Mouse (Mus musculus) thymus, postnatal 25 days (tissue): ENCODE results near the gene Gse1.

ENCODE experiments used
- DNase-seq: peaks from one replicate; pipeline ENCODE4 v3.0.0; 2022

The Gse1 gene

GRCm38 (mm10) chr8:120544155-120544554 lies 315.9 kb downstream of the Gse1 start:
- peak; percentile 60 for DNase-seq

GRCm38 (mm10) chr8:120547562-120547961 lies 319.3 kb downstream of the Gse1 start:
- no peak for DNase-seq

- no peak for DNase-seq
Measured at GRCm38 (mm10) chr8:120548313-120548761, 320.1 kb downstream of the Gse1 start.

- DNase-seq: no peak
Measured at GRCm38 (mm10) chr8:120549321-120549921, 321.2 kb downstream of the Gse1 start.

- DNase-seq: no peak
Measured at GRCm38 (mm10) chr8:120549922-120550321, 321.7 kb downstream of the Gse1 start.

- DNase-seq: no peak
Measured at GRCm38 (mm10) chr8:120550430-120550829, 322.2 kb downstream of the Gse1 start.

- no peak for DNase-seq
Measured at GRCm38 (mm10) chr8:120550937-120551676, 322.9 kb downstream of the Gse1 start.

- DNase-seq: no peak
Measured at GRCm38 (mm10) chr8:120551677-120551980, 323.4 kb downstream of the Gse1 start.

- no peak for DNase-seq
Measured at GRCm38 (mm10) chr8:120552509-120552908, 324.3 kb downstream of the Gse1 start.

GRCm38 (mm10) chr8:120553441-120554123 lies 325.3 kb downstream of the Gse1 start:
- peak; percentile 72 for DNase-seq

GRCm38 (mm10) chr8:120554466-120555039 lies 326.3 kb downstream of the Gse1 start:
- DNase-seq: no peak

GRCm38 (mm10) chr8:120556198-120556892 lies 328.1 kb downstream of the Gse1 start:
- no peak for DNase-seq

GRCm38 (mm10) chr8:120557170-120557965 lies 329.1 kb downstream of the Gse1 start:
- DNase-seq: peak; percentile 64

- no peak for DNase-seq
Measured at GRCm38 (mm10) chr8:120558162-120558561, 329.9 kb downstream of the Gse1 start.

GRCm38 (mm10) chr8:120559654-120560053 lies 331.4 kb downstream of the Gse1 start:
- no peak for DNase-seq

GRCm38 (mm10) chr8:120560535-120560934 lies 332.3 kb downstream of the Gse1 start:
- DNase-seq: no peak

GRCm38 (mm10) chr8:120561539-120562435 lies 333.5 kb downstream of the Gse1 start:
- peak; percentile 74 for DNase-seq

- no peak for DNase-seq
Measured at GRCm38 (mm10) chr8:120562680-120563347, 334.6 kb downstream of the Gse1 start.

GRCm38 (mm10) chr8:120563348-120563724 lies 335.1 kb downstream of the Gse1 start:
- DNase-seq: no peak
